Mouse (Mus musculus): Measurements from ENCODE around the gene Slc1a1.

DNA sequence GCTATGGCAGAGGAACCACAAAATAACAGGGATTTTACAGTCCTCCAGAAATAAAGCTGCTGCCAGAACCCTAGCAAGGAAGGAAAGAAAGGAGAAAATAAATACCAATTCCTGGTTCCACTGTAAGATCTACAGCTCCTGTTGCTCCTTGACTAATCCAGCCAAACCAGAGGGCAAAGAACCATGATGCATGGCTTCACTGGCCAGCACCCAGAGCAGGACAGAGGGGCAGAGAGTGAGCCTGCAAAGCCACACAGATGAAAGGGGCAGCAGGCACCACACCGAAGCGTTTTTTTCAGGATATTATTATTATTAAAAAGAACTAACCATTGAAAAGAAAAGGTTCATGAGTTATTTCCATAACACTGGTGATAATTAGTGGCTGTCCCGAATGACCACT, 17.2 kb downstream of the Slc1a1 start:
- TF ChIP-seq CTCF (IDR thresholded peaks at IDR 0.05; ENCODE audit: control insufficient read depth, insufficient read depth, insufficient replicate concordance, low read depth, low read length), result no peak
- no peak for TF ChIP-seq POLR2A (IDR thresholded peaks at IDR 0.05; ENCODE audit: control insufficient read depth, low read depth, low read length)

Data from testis, adult 2 months (tissue).